Mouse (Mus musculus): ENCODE measurements at regions not wholly inside any gene's neighbourhood (a gene's known extent, or its start where the extent isn't known, plus 50 kb on each side); places are given as distances from the start of the nearest gene placed in this dataset.

- no peak for TF ChIP-seq EP300 (IDR thresholded peaks at IDR 0.05; ENCODE audit: low read depth)
- no peak for TF ChIP-seq CTCF (IDR thresholded peaks at IDR 0.05; ENCODE audit: low read depth)
Measured at GRCm38 (mm10) chr6:78788972-78789371, 320.3 kb upstream of the Reg3g start.
